Mouse (Mus musculus) cerebellum, postnatal 25 days (tissue): ENCODE measurements at regions not wholly inside any gene's neighbourhood (a gene's known extent, or its start where the extent isn't known, plus 50 kb on each side); places are given as distances from the start of the nearest gene placed in this dataset.

Experiments
- DNase-seq, 2 experiments: peaks; one replicate each; pipeline ENCODE4 v3.0.0; 2021; ENCODE audit warnings: mixed read lengths in 2 of 2

DNA sequence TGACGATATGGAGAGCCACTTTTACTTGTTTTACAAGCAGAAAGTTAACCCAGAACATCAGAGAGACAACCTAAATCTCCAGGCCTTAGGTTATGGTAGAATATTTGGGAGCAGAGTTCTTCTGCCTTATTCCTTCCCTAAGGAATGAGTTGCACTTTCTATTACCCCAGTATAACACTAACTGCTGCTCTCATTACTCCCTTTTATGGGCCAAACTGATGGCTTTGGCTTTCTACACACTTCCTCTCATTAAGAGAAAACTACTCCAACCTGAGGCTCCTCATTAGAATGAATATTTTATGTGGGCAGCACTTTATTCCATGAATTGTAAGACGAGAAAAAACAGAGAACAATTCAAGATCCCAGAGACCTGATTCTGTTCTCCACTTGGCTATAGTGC is 289.0 kb upstream of the Tnc start:
- DNase-seq, result no peak

DNA sequence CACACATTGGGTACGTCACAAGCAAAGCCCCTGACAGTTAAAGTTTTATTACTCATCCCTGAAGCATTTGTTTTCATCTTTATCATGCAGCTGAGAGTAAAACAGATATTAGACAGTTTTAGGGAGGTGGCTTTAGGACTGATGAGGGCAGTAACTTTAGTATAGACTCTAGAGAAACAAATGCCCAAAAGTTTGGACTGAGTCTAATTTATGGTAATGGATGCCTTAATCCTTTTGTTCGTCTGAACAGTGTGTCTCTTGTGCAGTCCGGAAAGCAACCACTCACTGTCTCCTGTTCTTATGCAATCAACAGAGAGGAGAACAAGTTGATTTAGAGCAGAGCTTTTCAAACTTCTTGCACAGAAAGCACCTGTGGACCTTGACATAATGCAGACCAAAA is 283.4 kb upstream of the Tnc start:
- DNase-seq, result no peak

DNA sequence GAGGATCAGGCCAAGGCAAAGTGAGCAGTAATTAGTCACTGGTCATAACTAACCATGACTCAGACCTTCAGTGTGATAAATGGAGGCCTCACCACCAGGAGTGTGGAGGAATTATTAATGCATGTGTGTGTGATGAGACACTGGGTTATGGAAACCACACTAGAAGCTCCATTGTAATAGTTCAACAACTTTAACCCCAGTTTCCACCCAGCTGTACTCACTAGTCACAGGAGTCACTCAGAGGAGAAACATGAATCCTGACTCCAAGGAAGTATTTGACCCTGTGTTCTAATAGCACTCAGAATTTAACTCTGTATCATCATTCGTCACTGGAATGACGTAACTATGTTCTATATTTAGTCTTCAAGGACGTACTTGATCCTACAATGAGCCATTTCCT is 277.6 kb upstream of the Tnc start:
- DNase-seq, result no peak

DNA sequence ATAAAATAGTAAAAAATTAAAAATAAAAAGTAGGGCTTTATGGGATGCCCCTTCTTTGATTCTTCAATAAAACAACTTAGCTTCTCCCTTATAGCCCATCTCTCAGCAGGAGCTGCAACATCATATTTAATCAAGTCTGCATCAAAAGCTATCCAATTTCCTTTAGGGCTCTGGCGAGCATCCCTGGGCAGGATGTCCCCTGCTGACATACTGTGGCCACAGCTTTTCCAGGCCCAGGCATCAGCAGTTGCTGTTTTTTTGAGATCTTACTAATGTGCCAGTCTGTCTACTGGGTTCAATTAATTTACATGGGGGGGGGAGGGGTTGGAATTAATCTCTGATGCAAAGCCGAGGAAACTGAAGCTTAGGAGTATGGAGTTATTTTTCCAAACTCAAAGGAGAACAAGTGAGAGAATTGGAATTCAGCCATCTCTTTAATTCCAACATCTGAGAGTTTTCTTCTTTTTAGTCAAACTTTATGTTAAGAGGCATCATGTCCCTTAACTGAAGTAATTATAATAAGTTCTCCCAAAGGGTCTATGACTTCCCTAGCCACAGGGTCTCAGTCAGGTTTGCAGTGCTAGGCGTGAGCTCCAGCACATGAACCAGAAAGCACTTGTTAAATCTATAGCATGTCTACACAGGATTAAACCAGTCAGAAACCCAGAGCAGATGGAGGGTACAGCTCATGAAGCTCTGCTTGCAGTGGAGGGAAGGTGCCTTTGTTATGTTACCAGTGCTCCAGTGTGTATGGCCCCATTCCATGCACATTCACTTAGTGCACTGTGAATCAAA is 269.9 kb upstream of the Tnc start:
- peak; percentile 59 to 71 for DNase-seq

DNA sequence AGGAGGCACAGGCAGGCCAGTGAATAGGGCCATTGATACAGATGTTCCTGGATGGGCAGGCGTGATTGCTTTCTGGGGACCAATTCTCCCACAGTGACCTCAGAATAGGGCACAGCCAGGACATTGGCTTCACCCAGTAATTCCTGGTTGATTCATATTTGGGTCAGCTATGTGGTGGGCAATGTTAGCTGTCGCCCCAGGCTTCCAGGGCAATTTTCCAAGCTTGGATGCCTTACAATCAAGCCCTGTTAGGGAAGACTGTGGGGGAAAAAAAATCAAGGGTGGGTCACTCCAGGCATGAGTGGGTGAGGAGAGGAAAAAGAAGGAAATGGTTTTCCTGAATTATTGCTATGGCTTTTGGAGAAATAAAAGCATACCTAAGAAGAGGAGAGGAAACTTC is 250.1 kb upstream of the Tnc start:
- no peak for DNase-seq

DNA sequence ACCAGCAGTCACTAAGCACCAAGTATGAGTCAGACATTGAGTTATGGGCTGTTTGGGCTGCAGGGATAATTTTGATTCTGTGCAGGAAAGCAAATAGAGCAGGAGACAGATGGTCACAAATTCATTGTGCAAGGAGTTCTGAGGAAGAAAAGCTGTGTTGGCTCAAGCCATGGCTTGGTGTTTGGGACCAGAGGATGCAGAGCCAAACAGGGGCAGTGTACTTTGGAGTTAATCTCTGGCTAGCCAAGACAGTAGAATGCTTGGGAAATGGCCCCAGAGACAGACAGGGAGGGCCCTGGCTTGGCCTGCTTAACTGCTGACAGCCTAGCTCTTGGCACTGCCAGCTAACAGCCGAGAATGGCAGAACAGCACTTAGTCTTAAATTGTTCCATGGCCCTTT is 235.7 kb upstream of the Tnc start:
- peak; percentile 62 to 73 for DNase-seq

DNA sequence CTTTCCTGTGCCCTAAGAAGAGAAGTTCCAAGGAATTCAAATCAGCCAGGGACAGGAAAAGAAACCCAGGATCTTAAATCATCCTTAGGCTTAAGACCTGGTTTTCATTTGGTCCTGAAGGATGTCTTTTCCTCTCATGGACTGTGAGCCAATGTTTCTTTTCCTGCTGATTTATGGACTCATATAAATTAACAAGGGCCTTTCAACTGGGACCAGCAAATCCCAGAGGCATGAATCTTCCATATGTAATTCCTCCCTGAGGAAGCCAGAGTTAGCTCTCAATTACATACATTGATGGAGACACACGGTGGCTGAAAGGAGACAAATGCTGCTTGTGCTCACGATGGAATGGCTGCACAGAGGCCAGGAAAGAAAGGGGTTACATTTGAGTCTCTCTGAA is 230.2 kb upstream of the Tnc start:
- DNase-seq, result no peak

DNA sequence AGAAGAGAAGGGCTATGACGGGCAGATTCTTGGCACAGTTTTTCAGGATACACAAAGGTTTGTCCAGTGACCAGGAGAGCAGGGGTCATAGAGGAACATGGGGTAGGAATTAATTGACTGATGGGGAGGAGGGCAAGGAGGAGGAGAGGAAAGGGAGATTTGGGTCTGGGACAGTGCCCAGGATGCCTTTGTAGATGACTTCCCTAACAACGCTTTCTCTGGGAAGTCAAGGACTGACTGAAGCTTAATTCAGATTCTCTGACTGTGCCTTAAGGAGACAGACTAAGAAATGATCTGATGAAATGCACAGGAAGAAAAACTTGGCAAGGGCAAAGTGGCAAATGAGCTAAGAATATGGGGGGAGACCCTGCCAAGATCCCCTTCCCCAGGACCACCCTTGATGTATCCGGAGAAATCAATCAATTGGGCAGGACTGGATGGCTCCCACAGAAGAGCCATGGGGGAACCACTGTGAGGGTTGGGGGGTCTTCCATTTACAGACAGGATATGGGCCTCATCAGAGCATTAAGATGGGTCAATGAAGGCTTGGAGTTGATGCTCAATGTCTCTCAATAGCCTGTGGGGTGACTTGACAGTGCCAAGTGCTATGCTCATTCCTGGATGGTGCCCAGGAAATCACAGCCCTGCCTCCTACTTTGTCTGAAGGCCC is 227.6 kb upstream of the Tnc start:
- peak in 1 of 2 experiments; percentile 29 for DNase-seq

DNA sequence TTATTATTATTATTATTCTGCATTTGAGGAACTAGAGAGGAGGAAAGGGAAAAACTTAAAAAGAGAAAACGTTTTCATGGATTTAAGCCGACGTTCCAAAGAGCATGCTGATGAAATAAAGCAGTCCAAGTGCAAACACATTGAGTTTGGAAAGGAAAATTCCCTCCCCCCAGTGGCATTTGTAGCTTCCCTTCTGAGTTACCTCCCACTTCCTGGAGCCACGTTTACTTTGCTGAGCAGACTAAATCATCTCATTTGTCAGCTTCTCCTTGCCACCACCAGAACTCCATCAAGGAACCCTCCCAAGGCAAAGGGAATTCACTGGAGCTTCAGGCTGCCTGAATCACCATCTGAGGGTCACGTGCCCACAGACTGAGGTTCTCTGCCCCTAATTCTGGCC is 223.0 kb upstream of the Tnc start:
- no peak for DNase-seq

DNA sequence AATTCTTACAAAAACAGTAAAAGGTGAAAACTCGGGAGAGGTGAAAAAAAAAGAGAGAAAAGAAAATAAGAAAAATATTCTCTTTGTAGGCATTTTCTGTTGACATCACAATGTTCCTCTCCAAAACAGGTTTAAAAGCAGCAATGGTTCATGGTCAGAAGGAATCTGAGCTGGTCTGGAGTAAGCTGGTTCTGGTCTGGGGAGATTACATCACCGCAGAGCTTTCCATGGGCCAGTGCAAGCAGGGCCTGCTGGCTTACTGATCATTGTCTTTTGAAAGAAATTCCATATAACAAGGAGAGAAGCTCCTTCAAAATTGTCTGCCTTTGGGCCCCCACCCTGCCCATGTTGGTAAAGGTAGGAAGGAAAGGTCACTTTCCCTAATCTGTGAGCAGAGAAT is 222.3 kb upstream of the Tnc start:
- no peak for DNase-seq

DNA sequence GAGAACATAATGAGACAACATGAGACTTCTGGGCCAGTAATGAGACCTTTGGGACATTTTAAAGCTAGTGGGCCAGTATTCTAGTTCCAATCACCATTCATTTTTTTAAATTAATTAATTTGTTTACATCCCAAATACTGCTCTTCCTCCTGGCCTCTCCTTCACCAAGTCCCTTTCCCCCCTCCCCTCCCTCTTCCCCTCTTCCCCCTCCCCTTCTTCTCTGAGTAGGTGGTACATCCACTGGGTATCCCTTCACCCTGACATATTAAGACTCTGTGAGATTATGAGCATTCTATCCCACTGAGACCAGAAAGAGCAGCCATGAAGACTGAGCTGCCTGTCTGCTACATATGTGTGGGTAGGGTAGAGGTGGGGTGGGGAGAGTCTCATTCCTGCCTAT is 213.7 kb upstream of the Tnc start:
- no peak for DNase-seq

DNA sequence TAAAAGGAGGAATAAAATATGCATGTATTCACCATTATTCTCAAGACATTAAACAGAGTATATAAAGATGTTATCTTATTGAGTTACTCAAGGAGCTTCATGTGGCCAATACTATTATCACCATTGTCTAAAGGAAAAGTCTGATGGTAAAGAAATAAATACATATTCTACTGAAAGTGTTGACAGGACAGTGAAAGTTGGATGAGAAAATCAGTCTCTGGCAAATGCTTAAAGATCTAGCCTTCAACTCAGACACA is 213.3 kb upstream of the Tnc start:
- no peak for DNase-seq

DNA sequence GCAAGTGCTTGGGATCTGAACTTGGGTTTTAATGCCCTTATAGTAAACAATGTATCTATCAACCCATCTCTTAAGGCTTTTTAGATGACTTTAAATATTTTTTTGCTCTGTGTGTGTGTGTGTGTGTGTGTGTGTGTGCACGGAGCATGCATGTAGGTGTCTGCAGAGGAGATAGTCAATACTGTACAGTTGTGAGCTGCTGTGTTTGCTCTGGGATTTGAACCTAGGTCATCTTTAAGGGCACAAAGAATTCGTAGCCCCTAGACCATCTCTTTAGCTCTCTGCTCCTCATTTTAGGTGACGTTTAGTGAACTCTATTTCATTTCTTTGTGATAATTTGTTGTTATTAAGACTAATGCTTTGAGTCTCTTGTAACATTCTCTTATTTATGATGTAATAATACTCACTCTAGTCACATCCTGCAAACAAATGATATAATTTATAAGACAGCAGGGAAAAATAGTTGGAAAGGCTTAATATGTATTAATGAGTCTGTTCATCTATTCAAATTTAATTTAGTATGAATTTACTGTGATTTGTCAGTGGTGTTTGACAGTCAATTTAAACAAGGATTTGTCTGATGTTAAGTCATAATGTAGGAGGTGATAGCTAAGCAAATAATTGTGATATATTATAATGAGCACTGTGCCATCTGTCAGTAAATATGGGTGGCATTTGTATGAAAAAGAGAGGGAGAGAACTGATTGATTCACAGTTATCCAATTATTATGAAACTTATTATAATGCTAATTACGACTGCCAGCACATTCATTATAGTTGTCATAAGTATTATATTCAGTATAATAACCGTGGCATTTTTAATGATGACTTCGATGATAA is 212.8 kb upstream of the Tnc start:
- no peak for DNase-seq

DNA sequence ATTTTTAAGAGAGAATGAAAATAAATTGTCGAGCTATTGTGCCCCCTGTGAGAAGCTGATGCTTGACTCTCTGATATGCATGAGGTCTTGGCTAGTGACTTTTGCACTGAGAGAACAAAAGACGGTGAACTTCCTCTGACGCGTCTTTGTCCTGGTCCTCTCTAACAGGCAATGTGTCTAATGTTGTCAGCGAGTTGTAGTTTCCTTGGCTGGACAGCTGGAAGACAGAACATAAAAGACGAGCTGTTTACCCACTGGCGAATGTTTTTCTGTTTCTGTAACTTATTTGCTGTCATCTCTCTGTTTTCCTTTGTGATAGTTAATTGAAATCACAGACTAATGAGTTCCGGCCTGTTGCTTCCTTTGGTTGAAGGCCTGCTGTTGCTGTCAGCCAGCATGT is 208.4 kb upstream of the Tnc start:
- no peak for DNase-seq

DNA sequence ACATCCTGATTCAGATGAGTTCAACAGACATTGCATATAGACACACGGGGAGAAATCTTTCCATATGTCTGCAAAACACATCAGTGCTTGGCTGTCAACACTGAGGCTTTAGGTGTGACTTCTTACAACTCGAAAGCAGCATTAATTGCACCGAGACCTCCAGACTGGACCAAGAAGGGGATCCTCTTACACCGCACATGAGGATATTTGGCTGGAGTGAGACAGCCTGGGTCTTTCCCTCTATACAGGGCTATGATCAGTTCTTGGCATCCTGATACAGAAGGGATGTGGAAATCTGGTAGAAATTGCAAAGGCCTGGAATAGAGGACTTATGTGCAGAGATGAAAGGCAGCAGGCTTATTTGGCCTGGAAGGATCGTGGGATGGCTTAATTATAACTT is 203.9 kb upstream of the Tnc start:
- DNase-seq, result no peak

DNA sequence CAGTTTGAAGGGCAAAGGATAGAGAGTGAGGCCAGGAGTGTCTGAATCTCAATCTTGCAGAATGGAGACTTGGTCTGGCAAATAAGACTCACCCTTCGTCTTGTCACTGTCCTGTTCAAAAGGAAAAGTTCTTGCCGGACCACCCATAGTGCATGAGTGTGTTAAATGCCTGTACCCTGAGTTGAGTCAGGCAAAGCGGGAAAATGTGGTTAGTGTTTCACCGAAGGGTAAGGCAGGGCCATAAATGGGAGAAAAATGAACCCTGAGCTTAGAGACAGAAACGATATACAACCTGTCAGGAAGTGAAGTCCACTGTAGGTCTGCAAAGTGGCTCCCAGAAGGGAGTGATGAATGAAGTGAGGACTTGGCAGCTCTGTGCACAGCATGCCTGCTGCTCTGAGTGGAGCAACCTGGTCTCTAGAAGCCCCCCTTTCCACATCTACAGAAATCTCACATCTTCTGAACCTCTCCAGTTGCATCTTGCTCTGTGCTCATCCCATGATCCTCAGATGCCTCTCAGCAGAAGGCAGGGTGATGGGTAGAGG is 191.5 kb upstream of the Tnc start:
- DNase-seq, result no peak

DNA sequence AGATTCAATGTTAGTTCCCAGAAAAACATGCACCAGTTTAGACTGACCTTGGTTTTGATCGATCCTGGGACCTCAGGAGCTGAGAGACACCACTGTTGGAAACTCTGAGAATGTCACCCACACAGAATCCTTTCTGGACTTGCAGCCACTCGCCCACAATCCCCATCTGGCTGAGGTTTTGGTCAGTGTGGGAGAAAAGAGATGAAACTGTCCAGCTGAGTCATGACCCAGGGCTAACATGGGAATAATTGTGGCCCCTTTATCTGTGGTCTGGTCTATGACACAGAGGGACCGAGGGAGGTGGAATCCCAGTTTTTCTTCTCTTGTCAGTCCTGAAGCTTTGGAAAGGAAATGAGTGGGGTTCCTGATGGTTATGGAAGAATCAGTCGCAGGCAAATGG is 188.7 kb upstream of the Tnc start:
- no peak for DNase-seq

DNA sequence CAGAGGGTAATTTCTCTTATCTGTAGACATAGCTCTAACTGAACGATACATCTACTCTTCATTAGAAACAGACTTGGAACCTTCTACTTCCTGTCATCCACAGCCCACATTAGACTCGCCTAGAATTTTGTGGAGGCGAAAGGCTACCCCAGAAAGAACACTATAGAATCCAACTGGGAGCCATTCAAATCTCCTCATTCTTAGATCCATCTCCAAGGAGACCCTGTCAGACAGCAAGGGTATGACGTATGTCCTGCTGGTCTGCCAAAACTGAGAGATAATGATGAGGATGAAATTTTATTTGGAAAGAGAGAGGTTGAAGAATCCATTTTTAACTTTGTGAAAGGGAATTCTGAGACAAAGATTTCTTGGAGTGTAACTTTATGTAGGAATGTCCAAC is 185.3 kb upstream of the Tnc start:
- DNase-seq, result no peak

DNA sequence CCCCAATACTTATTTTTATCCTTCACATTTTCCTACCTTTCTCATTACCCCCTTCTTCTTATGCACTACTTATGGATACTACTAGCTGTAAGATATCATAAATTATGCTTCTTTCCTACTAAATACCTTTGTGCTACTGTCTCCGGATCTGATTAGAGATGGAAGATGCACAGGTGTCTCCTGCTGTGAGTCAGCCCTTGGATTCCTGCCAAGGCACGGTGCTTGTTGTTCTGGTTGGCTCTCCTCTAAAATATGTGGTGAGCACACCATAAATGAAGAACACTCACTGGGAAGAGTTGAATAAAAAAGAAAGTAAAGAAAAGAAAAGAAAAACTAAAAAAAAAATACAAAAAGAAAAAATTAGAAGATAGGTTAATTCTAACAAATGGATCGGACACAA is 181.5 kb upstream of the Tnc start:
- DNase-seq, result peak; percentile 89 to 95

DNA sequence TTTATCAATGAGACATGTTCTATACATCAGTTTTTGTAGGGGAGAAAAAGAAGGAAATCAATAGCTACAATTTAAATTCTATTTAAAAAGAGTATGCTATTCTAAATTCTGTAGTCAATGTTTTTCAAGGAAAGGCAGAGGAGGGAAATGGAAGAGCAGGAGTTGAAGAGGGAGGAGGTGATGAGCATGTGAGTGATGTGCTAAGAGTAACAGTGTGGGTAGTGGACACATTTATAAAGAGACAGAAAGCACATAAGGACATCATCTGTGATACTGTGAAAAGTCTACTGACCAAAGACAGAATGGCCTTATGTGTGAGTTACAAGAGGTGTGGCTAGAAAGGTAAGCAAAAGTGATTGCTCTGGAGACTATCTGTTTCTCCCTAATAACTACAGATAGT is 179.8 kb upstream of the Tnc start:
- DNase-seq, result no peak

DNA sequence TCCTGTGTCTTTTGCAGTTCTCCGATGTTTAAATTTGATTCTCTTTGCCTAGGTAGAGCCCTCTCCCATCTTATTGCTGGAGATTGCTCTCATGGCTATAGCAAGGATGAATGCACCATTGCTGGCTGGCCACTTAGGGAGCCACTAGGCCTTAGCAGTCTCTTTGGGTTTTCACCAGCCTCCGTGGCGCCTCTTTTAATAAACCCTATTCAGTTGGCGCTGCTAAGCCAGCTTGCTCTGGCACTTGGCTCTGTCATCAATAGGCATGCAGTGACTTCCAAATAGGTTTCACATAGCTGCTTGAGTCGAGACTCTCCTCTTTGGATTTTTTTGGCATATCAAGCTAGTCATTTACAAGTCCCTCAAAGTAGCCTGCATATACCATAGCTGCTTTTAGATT is 178.1 kb upstream of the Tnc start:
- DNase-seq, result no peak

DNA sequence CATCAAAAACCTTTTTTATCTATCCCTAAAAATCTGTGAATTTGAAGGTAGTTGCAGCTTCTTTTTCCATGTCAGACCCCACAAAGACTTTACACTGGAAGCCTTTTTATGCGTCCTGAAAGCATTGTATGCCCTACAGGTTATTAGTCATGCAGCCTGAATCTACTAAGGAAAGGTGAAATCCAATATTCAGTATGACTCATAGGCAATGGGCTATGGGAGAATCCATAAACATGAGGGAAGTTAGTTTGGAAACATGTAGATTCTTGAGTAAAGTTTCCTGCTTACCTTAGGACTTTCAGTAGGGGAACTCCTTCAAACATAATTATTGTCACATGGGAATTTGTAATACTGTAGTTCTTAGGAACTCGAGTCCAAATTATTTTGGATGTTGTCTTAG is 173.0 kb upstream of the Tnc start:
- DNase-seq, result no peak

DNA sequence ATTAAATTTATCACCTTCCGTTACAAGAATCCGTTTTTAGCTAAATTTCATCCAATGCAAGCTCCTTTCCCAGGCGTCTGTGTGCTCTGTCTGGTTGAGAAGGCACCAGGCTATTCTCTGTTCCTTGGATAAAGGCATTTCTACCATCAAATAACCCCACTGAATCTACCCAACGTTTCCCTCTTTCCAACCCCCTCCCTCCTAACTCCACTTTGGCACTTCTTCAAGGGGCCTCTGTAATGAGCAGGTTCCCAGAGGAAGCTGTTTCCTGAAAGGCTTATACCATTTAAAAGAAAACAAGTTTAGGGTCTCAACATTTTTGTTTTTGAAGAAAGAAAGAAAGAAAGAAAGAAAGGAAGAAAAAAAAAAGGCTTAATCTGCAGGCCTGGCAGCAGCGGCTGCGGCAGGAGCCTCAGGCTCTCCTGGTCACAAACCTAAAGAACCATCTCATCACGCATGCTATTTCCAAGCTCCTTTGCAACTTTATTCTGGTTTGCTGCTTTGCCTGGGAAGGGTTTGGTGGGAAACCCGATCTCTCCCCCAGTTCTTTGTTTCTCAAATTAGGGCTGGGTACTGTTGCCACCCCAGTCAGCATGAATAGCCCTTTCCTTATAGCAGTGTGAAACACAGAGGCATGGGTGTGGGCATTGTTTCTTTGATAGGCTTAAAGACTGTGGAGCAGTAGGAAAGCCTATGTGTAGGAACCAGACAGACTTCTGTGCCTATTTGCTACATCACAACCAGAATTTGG is 160.5 kb upstream of the Tnc start:
- no peak for DNase-seq
